Mouse (Mus musculus) ovary, postnatal 10 days (tissue): Measurements from ENCODE around the gene Snd1.

Experiments used
- DNase-seq: peaks from one replicate; pipeline ENCODE4 v3.0.0; 2022; ENCODE audit warnings: low spot score

Gene Snd1

DNA sequence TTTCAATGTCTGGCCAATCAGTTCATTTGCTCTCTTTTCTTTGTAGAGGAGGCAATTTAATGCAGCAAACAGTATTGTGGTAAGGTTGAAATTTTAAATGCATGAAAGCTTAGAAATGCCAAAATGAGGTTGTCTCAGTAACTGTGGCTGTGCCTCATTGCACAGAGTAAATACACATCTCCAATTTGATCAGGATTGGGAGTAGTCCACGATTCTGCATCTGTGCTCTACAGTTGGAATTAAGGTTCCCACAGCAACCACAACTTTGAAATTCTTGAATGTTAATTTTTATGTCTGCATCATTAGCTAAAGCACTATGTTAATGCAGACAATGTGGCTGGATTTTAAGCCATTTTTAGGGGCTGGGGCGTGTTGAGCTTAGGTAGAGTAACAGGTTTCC is 72.0 kb downstream of the Snd1 start:
- DNase-seq, result no peak

- DNase-seq, result no peak
These were observed 74.4 kb downstream of the Snd1 start for GRCm38 (mm10) chr6:28549374-28549773.

DNA sequence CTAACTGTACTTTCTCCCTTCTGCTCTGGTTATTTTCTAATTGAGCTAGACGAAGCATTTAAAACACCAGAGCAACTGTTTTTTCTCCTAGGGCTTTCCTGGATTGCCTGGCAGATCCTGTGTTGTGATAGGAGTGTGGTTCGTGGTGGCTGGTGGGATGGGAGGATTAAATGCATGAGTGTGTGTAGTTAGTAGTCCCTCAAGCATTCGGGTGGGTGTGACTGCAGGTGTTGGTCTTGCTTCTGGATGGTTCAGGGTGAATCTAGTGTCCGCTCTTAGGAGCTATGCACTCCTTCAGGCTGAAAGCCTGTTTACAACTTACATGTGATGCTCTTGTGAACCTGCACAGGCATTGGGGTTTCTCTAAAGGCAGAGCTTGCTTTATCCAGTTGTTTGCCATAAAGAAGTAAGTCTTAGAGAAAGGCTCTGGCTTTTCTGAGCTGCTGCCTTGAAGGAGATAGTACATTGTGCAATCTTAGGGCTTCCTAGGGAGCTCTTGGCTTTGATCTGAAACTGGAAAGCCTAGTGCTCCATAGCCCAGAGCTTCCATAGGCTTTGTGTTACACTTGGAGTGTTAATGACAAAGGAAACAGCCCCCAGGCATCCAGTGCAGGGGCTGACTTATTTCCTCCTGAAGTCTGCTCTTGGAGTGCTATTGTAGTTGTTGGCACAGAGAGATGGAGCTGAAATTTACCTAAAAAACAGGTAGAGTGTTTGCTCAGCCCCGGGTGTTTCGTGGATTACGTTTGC is 75.5 kb downstream of the Snd1 start:
- no peak for DNase-seq

GRCm38 (mm10) chr6:28554470-28554869 is 79.5 kb downstream of the Snd1 start:
- DNase-seq, result no peak

- no peak for DNase-seq
These were observed 80.1 kb downstream of the Snd1 start for GRCm38 (mm10) chr6:28555002-28555401.

DNA sequence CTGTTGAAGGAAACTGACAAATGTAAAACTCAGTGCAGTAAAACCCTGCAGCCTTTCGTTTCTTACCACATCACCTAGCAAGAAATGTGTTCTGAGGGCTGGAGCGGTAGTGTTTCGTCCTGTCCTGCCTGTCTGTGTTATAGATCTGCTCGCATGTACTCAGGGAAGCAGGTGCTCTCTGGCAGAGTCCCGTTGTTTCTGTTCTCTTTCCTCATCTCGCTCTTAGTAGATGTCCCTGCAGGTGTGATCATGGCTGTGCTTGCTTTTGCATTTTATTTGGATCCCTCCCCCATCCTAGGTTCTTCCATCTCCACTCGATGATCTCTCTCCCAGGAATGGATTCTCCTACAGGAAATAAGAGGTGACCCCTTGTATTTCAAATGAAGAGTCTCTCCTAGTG is 80.5 kb downstream of the Snd1 start:
- DNase-seq, result no peak

GRCm38 (mm10) chr6:28557728-28558127 is 82.8 kb downstream of the Snd1 start:
- DNase-seq, result no peak

DNA sequence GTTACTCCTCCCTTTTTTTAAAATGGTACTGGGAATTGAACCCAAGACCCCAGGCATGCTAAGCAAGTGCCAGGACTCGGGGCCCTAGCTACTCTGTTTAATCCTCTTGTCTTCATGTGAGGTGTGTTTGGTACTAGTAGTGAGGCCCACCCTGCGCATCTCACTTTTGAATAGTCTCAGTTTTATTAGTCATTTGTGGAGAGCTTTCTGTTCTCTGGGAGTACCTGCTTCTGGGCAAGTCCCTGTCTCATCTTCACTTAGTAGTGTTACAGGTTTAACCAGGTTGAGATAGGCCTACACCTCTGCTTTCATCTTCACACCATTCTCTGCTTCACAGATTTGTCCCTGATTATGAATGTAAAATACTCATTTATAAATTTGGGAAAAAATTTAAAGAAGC is 84.5 kb downstream of the Snd1 start:
- no peak for DNase-seq

GRCm38 (mm10) chr6:28561291-28561995 is 86.5 kb downstream of the Snd1 start:
- no peak for DNase-seq

DNA sequence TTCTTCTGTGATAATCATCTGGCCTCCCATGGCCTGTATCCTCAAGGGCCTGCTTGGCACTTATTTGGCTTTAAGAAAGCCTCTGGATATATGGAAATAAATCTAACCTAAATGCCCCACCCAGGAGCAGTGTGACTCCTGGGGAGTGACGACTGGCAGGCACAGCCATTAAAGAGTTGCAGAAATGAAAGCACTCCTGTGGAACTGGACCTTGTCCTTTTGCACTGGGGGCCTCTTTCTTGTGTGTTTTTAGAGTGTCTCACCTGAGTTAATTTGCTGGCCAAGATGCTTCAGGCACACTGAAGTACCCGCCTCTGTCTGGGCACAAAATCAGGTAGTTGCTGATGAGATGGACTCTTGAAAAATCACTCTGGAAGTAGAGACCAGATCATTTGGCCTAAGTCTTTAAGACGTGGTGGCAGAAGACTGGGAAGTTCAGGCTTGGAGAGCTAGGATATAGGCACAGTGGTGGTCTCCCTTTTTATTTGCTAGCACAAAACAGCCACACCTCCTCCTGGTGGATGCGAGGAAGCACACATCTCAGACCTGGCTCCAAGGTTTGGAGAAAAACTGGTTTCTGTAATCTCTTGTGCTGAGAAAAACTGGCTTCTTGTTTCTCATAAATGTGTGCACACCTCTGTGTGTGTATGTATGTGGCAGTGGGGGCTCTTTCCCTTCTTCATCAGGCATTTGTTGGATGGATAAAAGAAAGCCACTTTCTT is 87.5 kb downstream of the Snd1 start:
- no peak for DNase-seq

- no peak for DNase-seq
These were observed 93.0 kb downstream of the Snd1 start for GRCm38 (mm10) chr6:28567978-28568377.

DNA sequence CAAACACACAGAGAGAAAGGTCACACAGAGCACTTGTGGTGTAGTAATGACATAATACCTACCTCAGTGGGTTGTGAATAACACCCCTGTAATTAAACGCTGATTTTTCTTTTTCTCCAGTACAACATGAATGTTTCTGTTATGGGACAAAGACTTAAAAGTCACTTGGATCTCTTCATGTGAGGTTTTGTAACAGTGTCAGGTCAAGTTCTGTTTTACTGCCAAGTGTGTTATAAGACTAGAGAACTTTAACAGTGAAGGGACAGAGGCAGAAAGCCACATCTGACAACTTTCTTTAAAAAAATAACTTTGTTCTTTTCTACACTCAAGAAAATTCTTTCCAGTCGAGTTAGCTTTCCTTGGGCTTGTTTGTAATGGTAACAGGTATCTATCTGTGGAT is 97.0 kb downstream of the Snd1 start:
- no peak for DNase-seq

DNA sequence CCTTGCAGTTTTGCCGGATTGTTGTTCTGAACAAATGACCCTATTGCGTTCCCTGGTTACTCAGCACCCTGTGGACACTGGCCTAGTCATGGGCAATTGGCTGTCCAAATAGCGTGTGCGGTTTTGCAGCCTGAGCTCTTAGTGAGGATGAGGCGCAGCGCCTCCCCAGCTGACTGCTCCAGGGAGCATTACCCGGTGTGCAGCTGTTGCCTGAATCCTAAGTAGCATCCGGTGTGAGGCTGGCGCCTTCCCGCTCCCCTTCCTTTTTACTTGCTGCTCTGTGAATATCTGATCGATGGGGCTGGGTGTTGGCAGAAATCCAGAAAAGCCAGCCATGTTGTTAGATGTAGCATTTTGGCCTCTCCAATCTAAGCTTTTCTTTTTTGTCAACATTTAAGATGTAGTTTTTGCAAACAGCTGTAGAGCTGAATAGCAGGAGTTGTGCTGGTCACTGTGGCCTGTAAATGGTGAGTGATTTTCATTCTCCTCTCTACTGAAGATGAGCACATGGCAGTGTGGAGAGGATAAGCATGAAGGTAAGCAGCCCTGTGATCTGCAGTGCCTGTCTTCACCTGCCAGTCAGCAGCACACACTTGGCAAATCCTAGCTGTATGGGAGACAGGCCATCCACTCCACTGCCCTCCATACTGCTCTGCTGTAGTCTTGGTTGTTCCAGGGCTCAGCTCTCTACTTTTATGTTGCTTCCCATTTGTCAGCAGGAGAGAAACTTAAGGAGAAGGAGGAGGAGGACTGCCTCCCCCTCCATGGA is 98.2 kb downstream of the Snd1 start:
- no peak for DNase-seq

DNA sequence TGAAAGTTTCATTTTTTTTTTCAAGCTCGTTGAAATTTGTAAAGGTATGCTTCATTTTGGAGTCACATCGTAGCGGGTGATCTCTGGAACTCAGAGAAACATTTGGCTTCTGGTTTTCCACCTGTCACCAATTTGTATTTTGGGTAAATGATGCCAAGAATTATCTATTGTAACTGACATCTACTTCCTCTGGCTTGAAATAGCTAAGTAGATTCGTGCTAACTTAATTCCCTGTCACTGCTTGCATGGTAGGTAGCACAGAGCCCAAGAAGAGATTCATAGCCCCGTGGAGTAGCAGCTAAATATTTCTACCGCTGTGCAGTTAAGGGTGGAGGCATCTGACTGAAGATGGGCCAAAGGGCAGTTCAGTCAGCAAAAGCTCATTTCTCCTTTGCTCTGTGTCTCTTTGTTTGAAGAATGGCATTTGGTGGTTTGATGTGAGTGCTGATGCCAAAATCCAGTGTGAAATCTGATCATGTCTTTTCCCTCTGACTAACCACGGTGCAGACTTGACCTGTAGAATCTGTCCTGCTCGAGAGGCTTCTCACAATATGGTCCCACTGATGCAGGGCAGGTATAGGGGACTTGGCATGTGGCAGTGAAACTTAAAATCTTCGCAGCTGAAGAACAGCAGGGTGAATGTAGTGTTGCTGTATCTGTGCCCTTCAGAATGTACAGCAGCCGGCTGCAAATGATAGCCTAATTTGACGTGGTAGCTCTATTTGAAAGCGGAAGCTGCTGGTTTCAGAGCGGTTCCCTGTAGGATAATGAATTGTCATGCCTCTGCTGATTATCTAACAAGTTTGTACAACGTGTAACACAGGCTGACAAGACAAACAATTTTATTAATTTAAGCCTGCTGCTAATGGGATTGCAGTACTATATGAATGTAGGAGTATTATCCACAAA is 101.7 kb downstream of the Snd1 start:
- DNase-seq, result no peak

DNA sequence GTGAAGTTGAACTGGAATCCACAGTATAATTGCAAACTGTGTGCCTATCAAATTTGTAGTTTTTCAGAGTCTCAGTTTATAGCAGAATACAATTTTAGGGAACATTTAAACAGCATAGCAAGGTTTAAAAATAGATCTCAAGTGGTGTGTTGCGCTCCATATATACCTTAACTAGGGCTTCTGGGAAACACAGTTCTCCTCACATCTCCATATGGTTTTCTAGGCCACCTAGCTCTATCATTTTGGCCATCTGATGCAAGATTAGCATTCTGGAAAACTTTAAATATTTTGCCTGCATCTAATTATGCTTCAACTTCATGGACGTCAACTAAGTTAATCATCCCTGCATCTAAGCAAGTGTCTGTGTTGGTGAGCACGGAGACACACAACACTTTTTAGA is 107.9 kb downstream of the Snd1 start:
- DNase-seq, result no peak

DNA sequence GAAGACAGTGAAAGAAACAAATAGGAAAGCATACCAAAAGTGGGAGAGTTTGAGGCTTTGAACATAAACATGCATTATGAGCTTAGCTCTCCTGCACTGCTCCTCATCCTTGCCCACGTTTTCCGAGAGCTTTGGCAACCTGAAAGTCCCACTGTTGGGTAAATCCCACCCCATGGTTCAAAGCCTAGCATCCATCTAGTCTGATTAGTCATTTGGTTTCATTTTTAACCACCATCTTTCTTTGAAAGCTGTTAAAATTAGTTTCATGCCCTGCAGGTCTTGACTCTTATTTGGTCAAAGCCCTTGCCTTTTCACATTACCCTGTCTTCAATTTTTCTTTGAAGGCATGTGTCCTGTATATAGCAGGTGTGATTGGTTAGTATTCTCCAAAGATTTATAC is 108.5 kb downstream of the Snd1 start:
- DNase-seq, result no peak

DNA sequence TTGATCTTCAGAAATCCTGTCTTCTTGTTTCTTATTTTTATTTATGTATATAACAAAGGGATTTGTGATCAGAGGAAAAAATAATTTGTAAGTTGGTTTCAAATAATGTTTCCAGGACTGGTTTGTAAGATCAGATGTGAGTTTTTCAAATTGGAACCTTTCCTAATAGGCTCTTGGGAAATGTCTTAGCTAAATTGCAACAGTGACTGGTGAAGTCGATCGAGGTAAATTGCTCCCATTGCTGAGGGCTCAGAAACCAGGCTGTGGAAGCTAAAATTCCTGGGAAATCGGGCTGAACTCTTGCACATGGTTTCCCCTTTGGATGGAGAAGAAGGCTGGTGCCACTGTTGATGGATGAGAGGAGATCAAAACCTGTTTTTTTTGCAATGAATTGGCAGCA is 111.9 kb downstream of the Snd1 start:
- no peak for DNase-seq

DNA sequence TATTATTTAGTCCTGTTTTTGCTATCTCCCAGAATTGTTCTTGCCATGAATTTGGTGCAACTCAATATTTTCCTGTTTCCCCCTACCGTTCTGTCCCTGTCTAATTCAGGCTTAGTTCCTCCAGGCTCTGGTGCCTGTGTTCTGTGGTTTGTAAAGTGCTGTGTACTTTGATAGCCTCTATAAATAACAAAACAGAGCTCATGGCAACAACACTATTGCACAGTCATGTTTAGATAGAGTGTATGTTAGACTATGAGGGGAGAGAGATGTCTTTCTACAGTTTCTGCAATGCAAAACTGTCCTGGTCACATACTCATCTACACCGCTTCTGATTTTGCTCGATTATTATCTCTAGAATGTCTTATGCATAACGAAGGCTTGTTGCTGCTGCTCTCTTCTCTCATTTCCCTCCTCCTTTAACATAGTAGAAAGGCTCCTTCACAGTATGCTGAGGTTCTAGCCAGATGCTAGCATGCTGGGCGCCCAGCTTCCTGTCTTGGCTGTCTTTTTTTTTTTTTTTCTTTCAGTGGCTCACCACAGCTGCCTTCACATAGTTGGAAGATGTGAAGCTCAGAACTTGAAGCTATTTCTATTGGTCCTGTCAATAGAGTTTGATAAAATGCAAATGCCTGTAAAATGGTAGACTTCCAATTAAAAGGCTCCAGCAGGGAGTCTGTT is 113.7 kb downstream of the Snd1 start:
- no peak for DNase-seq

DNA sequence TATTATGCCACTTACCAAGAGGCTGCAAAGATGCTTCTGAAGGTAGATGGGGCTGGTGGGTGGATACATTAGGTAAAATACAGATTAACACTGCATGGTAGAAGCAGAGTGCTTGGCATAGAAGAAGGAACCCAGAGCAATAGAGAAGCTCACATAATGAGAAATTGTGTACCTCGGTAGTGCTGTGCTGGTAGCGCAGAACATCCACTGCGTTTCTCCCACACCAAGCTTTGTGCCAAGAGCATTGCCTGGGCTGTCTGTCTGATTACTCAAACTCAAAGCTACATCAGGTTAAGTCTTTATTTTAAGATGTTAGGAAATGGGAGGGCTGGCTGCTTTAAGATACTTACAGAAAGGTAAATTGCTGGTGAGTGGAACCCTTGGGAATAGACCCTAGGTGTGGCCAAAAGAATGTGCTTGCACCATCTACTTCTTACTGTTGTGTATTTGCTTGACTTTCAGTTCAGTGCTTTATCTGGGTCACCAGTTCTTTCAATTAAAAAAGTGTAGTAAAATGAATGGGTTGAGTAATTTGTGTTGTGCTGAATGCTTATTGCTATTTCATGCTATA is 117.5 kb downstream of the Snd1 start:
- no peak for DNase-seq

DNA sequence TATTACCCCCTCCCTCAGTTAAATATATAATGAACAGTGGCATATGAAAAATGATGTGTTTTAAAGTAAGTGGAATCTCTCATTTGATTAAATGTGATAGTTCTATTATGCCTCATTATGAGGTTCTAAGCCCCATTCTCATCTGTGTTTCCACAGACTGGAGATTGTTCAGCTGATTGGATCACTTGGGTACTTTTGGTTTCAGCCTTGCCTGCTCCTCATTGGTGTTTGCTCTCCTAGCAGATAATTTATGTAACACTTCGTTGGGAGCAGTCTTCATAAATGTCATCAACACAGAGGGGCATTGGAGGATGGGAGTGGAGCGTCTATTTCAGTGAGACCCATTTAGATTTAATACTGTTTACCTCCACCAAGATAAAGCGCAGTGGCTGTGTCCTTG is 118.8 kb downstream of the Snd1 start:
- DNase-seq, result no peak
